Mouse (Mus musculus) heart, postnatal 0 days (tissue): ENCODE data around the gene Zfp868.
"Not testable (repeated sequence)": the region's sequence is repeated elsewhere in the genome, so short reads cannot be mapped to it uniquely, and the experiment has no call there.

Experiments
- CTCF ChIP-seq: IDR thresholded peaks from 2 replicates; pipeline ENCODE4 v1.5.1; 2016; ENCODE audit warnings: antibody characterized with exemption, control low read depth, low read depth
- EP300 ChIP-seq: IDR thresholded peaks from 2 replicates; pipeline ENCODE4 v1.6.1; 2016; ENCODE audit warnings: antibody characterized with exemption, low read depth

DNA sequence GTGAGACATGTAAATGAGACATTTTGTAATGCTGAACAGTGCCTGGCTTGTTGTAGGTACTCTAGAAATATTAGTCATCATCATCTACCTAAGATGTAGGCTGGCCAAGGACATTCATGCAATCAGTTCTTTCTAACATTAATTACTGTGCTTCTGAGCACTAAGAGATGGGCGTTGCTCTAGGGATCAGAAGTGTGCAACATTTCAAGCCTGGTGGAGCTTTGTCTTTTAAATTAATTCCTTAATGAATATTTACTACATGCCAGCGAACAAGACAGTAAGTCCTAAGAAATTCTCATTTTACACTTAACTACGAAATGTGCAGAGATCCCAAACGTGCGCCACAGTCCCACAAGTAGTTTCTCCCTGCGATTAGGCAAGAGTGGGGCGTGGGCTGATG, 41.1 kb downstream of the Zfp868 start:
- TF ChIP-seq EP300, CTCF: not testable (repeated sequence)
